Comparison of ENCODE assay signal across 8 mouse cellular contexts in genomic region chr2:167595761-167596171, GRCm38 (mm10). TPM values are rescaled to one million over a fixed set of nuclear protein-coding genes. Genes with fewer than 3 reads are reported as not detected.
DNase-seq lines count a peak whose midpoint lies in the region; ATAC-seq lines count a peak whose summit lies in the region.

No protein-coding gene starts in this region.

- no peak overlapping the region for H3K4me3 ChIP-seq in midbrain, embryonic 10.5 days
- H3K4me3 ChIP-seq in midbrain, embryonic 16.5 days (ENCODE audit: low read depth, low read length) = no peak overlapping the region
- H3K4me3 ChIP-seq in embryonic facial prominence, embryonic 14.5 days (ENCODE audit: low read depth, low read length) = no peak overlapping the region

- H3K9me3 ChIP-seq in midbrain, embryonic 10.5 days (replicated peaks) = no peaks in the 10 kb centered on the region
- no peaks in the 10 kb centered on the region for H3K9me3 ChIP-seq in midbrain, embryonic 16.5 days (replicated peaks; ENCODE audit: control insufficient read depth, low read length, poor library complexity, severe bottlenecking)
- H3K9me3 ChIP-seq in embryonic facial prominence, embryonic 14.5 days (ENCODE audit: control insufficient read depth, low read length) = no peaks in the 10 kb centered on the region

- ATAC-seq in midbrain, embryonic 16.5 days = no peak
- peak; percentile 24 for ATAC-seq in embryonic facial prominence, embryonic 14.5 days (ENCODE audit: low read depth)

- peaks cover 45% of the 10 kb centered on the region for H3K27me3 ChIP-seq in midbrain, embryonic 10.5 days (ENCODE audit: low read depth, poor library complexity, severe bottlenecking)
- H3K27me3 ChIP-seq in midbrain, embryonic 16.5 days (ENCODE audit: control insufficient read depth, insufficient read depth, low read depth, low read length) = 0 out of 2 replicates have a peak, but pooled peaks cover 4% of the 10 kb centered on the region
- no peaks in the 10 kb centered on the region for H3K27me3 ChIP-seq in embryonic facial prominence, embryonic 14.5 days (replicated peaks; ENCODE audit: control insufficient read depth, insufficient read depth, low read length)

- intact Hi-C loops in heart, postnatal 25 days (cut with DNase I) = loop anchor here (2.0 kb wide), 1 partner anchor 29 kb away; no protein-coding TSS in a partner anchor
- intact Hi-C loops in left cerebral cortex, postnatal 14 days (cut with DNase I) = no loop called here

- no peak overlapping the region for H3K4me2 ChIP-seq in midbrain, embryonic 16.5 days (ENCODE audit: low read length)
- peak overlapping the region; percentile 28 for H3K4me2 ChIP-seq in embryonic facial prominence, embryonic 14.5 days (ENCODE audit: low read depth, low read length)

- H3K27ac ChIP-seq in midbrain, embryonic 10.5 days (replicated peaks) = peak overlapping the region; percentile 61
- H3K27ac ChIP-seq in midbrain, embryonic 16.5 days (ENCODE audit: low read length) = no peak overlapping the region
- H3K27ac ChIP-seq in embryonic facial prominence, embryonic 14.5 days (replicated peaks; ENCODE audit: low read depth, low read length) = peak overlapping the region; percentile 89

- peaks cover 47% of the 10 kb centered on the region for H3K4me1 ChIP-seq in midbrain, embryonic 10.5 days
- H3K4me1 ChIP-seq in midbrain, embryonic 16.5 days (ENCODE audit: control insufficient read depth, insufficient read depth, low read length) = peaks cover 5% of the 10 kb centered on the region; the same call in 1 of the 2 replicates
- peaks cover 61% of the 10 kb centered on the region for H3K4me1 ChIP-seq in embryonic facial prominence, embryonic 14.5 days (ENCODE audit: control insufficient read depth, insufficient read depth, low read length)

- no peak overlapping the region for H3K9ac ChIP-seq in midbrain, embryonic 16.5 days (ENCODE audit: low read depth, low read length)
- H3K9ac ChIP-seq in embryonic facial prominence, embryonic 14.5 days (ENCODE audit: low read depth, low read length) = peak overlapping the region; percentile 9; the same call in 1 of the 2 replicates

- DNase-seq in midbrain, embryonic 10.5 days (ENCODE audit: low spot score) = peak; percentile 55
- DNase-seq in embryonic facial prominence, embryonic 14.5 days (ENCODE audit: low spot score) = peak; percentile 84
- DNase-seq in heart, postnatal 25 days (ENCODE audit: low spot score) = peak; percentile 65
- peak; percentile 30 for DNase-seq in lung, postnatal 25 days (ENCODE audit: low spot score)
- DNase-seq in right cerebral cortex, adult 18-20 months = no peak
- no peak for DNase-seq in c-Kit-positive CD71-positive TER-119-positive erythroid progenitor cells, embryonic 14.5 days (ENCODE audit: low spot score)
- no peak for DNase-seq in left cerebral cortex, postnatal 14 days (ENCODE audit: low spot score in 2 of 2)

- no peaks in the 10 kb centered on the region for H3K36me3 ChIP-seq in midbrain, embryonic 10.5 days
- no peaks in the 10 kb centered on the region for H3K36me3 ChIP-seq in midbrain, embryonic 16.5 days (ENCODE audit: control insufficient read depth, insufficient read depth, low read length)
- H3K36me3 ChIP-seq in embryonic facial prominence, embryonic 14.5 days (ENCODE audit: control insufficient read depth, insufficient read depth, low read length) = no peaks in the 10 kb centered on the region

- WGBS in midbrain, embryonic 10.5 days = 38% methylated on average over 14 of the region's 14 CpGs
- WGBS in midbrain, embryonic 16.5 days = 46% methylated on average over 14 of the region's 14 CpGs
- 12% methylated on average over 14 of the region's 14 CpGs for WGBS in embryonic facial prominence, embryonic 14.5 days

RNA-seq across cellular contexts. Expression of gene Ube2v1, which starts 36.1 kb away (rescaled TPM):
- 410 and 413 TPM in 2 replicates for polyA plus RNA-seq in midbrain, embryonic 10.5 days (2016; fragmentation: Nextera tagmentation; extraction: Ambion mirVana)
- 321 and 344 TPM in 2 replicates for polyA plus RNA-seq in midbrain, embryonic 16.5 days (2015; fragmentation: Nextera tagmentation; extraction: Ambion mirVana)
- 249 and 275 TPM in 2 replicates for polyA plus RNA-seq in embryonic facial prominence, embryonic 14.5 days (2014; fragmentation: Nextera tagmentation; extraction: Ambion mirVana)
- total RNA-seq in heart, postnatal 25 days (2021) = 100 to 1,000 TPM in 1 of 2 experiments, 10 to 100 TPM in 1; 99.3 to 105 TPM
- total RNA-seq in left cerebral cortex, postnatal 14 days (2021) = 100 to 1,000 TPM; 215 to 250 TPM

RNA-seq across cellular contexts. Expression of gene Snai1, which starts 57.8 kb away (rescaled TPM):
- 30.0 and 36.1 TPM in 2 replicates for polyA plus RNA-seq in midbrain, embryonic 10.5 days (2016; fragmentation: Nextera tagmentation; extraction: Ambion mirVana)
- 3.9 and 4.7 TPM in 2 replicates for polyA plus RNA-seq in midbrain, embryonic 16.5 days (2015; fragmentation: Nextera tagmentation; extraction: Ambion mirVana)
- 64.1 and 69.7 TPM in 2 replicates for polyA plus RNA-seq in embryonic facial prominence, embryonic 14.5 days (2014; fragmentation: Nextera tagmentation; extraction: Ambion mirVana)
- 1 to 10 TPM; 2.0 to 2.8 TPM for total RNA-seq in heart, postnatal 25 days (2021)
- total RNA-seq in left cerebral cortex, postnatal 14 days (2021) = under 1 TPM; 0.86 to 0.95 TPM

Comparison
In these comparisons a context has a peak if more than half of its experiments do, and no peak if none do; other contexts are left out.
1. DNase-seq: peak in midbrain, embryonic 10.5 days (single experiment), embryonic facial prominence, embryonic 14.5 days (single experiment), heart, postnatal 25 days (single experiment) and lung, postnatal 25 days (single experiment); none in right cerebral cortex, adult 18-20 months (single experiment), c-Kit-positive CD71-positive TER-119-positive erythroid progenitor cells, embryonic 14.5 days (single experiment) and left cerebral cortex, postnatal 14 days (0 of 2).